Mouse (Mus musculus): ENCODE results near the gene Neurl1a. TPM values are rescaled to one million over a fixed set of nuclear protein-coding genes. Genes with fewer than 3 reads are reported as not detected.

The Neurl1a gene
- total and polyA plus RNA-seq, 3 experiments, result 0.03 TPM; not detected in 2

DNA sequence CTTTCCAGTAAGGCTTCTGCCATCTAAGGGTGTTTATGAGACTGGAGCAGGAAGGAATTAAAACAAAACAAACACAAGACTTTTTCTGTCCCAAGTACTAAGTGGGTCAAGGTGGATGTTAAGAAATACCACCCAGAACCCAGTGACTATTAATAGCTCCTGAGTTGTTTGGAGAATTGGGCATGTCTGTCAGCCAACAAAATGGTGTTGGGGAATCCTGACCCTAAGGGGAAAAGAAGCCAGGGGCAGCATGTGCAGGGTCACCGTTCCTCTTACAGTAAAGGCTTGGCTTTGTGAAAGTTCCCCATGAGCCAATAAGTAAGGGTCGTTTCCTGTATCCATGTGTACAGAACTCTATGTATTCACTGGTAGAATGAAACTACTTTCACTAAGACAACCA is 76.4 kb downstream of the Neurl1a start:
- no peaks in the 10 kb centered on the region for H3K9me3 ChIP-seq (replicated peaks; ENCODE audit: insufficient read depth, low read length)
- no peaks in the 10 kb centered on the region for H3K4me1 ChIP-seq (ENCODE audit: control insufficient read depth in 1 of 2, insufficient read depth in 2 of 2, low read length in 2 of 2)
- H3K27ac ChIP-seq (ENCODE audit: control insufficient read depth, low read depth, low read length), result no peak overlapping the region
- H3K27me3 ChIP-seq (ENCODE audit: control insufficient read depth in 1 of 2, insufficient read depth in 2 of 2, low read length in 2 of 2), result no peaks in the 10 kb centered on the region
- H3K9ac ChIP-seq (ENCODE audit: control insufficient read depth, low read depth, low read length, poor library complexity, severe bottlenecking), result no peak overlapping the region
- no peaks in the 10 kb centered on the region for H3K36me3 ChIP-seq (ENCODE audit: control insufficient read depth in 1 of 2, insufficient read depth in 2 of 2, low read length in 2 of 2)
- H3K4me3 ChIP-seq (ENCODE audit: control insufficient read depth in 1 of 2, insufficient read depth in 1 of 2, low read depth in 2 of 2, low read length in 2 of 2), result no peak overlapping the region
- no peaks in the 10 kb centered on the region for H3K79me2 ChIP-seq (ENCODE audit: control insufficient read depth, insufficient read depth, low read length, poor library complexity)
- no peak for DNase-seq (ENCODE audit: low read depth, low spot score)
- TF ChIP-seq HCFC1 (IDR thresholded peaks at IDR 0.05; ENCODE audit: low read depth, low read length) (no peak), MAFK (IDR thresholded peaks at IDR 0.05; ENCODE audit: borderline replicate concordance, low read depth, low read length) (no peak), ELF1 (IDR thresholded peaks at IDR 0.05; ENCODE audit: low read depth, low read length) (no peak), NRF1 (IDR thresholded peaks at IDR 0.05; ENCODE audit: insufficient read depth, low read depth, low read length, poor library complexity, severe bottlenecking) (no peak), EP300 (IDR thresholded peaks at IDR 0.05; ENCODE audit: low read depth in 1 of 2, low read length in 2 of 2) (no peak), MYB (IDR thresholded peaks at IDR 0.05; ENCODE audit: low read depth, low read length) (no peak), POLR2AphosphoS2 (IDR thresholded peaks at IDR 0.05; ENCODE audit: low read length) (no peak)

GRCm38 (mm10) chr19:47255919-47256318 is 77.3 kb downstream of the Neurl1a start:
- no peak for TF ChIP-seq ETS1 (IDR thresholded peaks at IDR 0.05; ENCODE audit: low read depth, low read length)
- no peak for TF ChIP-seq ZNF384 (IDR thresholded peaks at IDR 0.05; ENCODE audit: low read depth, low read length)
- TF ChIP-seq MAX (IDR thresholded peaks at IDR 0.05; ENCODE audit: low read length), result no peak
- TF ChIP-seq CHD1 (IDR thresholded peaks at IDR 0.05; ENCODE audit: low read depth, low read length), result no peak
- TF ChIP-seq MAZ (IDR thresholded peaks at IDR 0.05; ENCODE audit: low read depth, low read length), result no peak
- TF ChIP-seq EP300 (IDR thresholded peaks at IDR 0.05; ENCODE audit: low read depth in 1 of 2, low read length in 2 of 2), result no peak
- TF ChIP-seq MAFK (IDR thresholded peaks at IDR 0.05; ENCODE audit: borderline replicate concordance, low read depth, low read length), result no peak
- TF ChIP-seq E2F4 (IDR thresholded peaks at IDR 0.05; ENCODE audit: borderline replicate concordance, low read depth, low read length), result no peak
- TF ChIP-seq NELFE (IDR thresholded peaks at IDR 0.05; ENCODE audit: low read depth, low read length), result no peak
- no peak for TF ChIP-seq SIN3A (IDR thresholded peaks at IDR 0.05; ENCODE audit: low read length)
- TF ChIP-seq MEF2A (IDR thresholded peaks at IDR 0.05; ENCODE audit: extremely low read depth, insufficient replicate concordance, low read depth, low read length, poor library complexity, severe bottlenecking), result no peak
- TF ChIP-seq RAD21 (IDR thresholded peaks at IDR 0.05; ENCODE audit: low read depth, low read length), result no peak
- no peak for TF ChIP-seq UBTF (IDR thresholded peaks at IDR 0.05; ENCODE audit: borderline replicate concordance, insufficient read depth, low read depth, low read length)
- no peak for TF ChIP-seq USF2 (IDR thresholded peaks at IDR 0.05; ENCODE audit: borderline replicate concordance in 1 of 2, insufficient read depth in 1 of 2, low read depth in 1 of 2, low read length in 2 of 2)
- no peak for TF ChIP-seq GATA1 (IDR thresholded peaks at IDR 0.05; ENCODE audit: low read depth, low read length)
- TF ChIP-seq POLR2A (IDR thresholded peaks at IDR 0.05; ENCODE audit: control insufficient read depth in 1 of 2, insufficient read depth in 1 of 2, low read depth in 1 of 2, low read length in 2 of 2, poor library complexity in 1 of 2), result no peak
- H3K79me2 ChIP-seq (ENCODE audit: control insufficient read depth, insufficient read depth, low read length, poor library complexity), result no peaks in the 10 kb centered on the region
- peak; percentile 25 for DNase-seq (ENCODE audit: low read depth, low spot score)
- no peak overlapping the region for H3K27ac ChIP-seq (ENCODE audit: control insufficient read depth, low read depth, low read length)
- no peaks in the 10 kb centered on the region for H3K36me3 ChIP-seq (ENCODE audit: control insufficient read depth in 1 of 2, insufficient read depth in 2 of 2, low read length in 2 of 2)
- H3K9ac ChIP-seq (ENCODE audit: control insufficient read depth, low read depth, low read length, poor library complexity, severe bottlenecking), result no peak overlapping the region
- no peak overlapping the region for H3K4me3 ChIP-seq (ENCODE audit: control insufficient read depth in 1 of 2, insufficient read depth in 1 of 2, low read depth in 2 of 2, low read length in 2 of 2)
- H3K4me1 ChIP-seq (ENCODE audit: control insufficient read depth in 1 of 2, insufficient read depth in 2 of 2, low read length in 2 of 2), result no peaks in the 10 kb centered on the region
- no peaks in the 10 kb centered on the region for H3K27me3 ChIP-seq (ENCODE audit: control insufficient read depth in 1 of 2, insufficient read depth in 2 of 2, low read length in 2 of 2)
- no peaks in the 10 kb centered on the region for H3K9me3 ChIP-seq (replicated peaks; ENCODE audit: insufficient read depth, low read length)

Data from MEL (cell line).